Mouse (Mus musculus) liver, postnatal 0 days (tissue): ENCODE results near the gene Il34.

Experiments
- CTCF ChIP-seq: sonication (generic); IDR thresholded peaks from 2 replicates; pipeline ENCODE4 v1.5.1; 2016; ENCODE audit warnings: antibody characterized with exemption, low read depth
- EP300 ChIP-seq: IDR thresholded peaks from 2 replicates; pipeline ENCODE4 v1.6.1; 2016; ENCODE audit warnings: antibody characterized with exemption, low read depth, mild to moderate bottlenecking

GRCm38 (mm10) chr8:110724493-110724892 lies 81.2 kb downstream of the Il34 start:
- TF ChIP-seq CTCF (no peak), EP300 (no peak)
